In the genomic region with DNA sequence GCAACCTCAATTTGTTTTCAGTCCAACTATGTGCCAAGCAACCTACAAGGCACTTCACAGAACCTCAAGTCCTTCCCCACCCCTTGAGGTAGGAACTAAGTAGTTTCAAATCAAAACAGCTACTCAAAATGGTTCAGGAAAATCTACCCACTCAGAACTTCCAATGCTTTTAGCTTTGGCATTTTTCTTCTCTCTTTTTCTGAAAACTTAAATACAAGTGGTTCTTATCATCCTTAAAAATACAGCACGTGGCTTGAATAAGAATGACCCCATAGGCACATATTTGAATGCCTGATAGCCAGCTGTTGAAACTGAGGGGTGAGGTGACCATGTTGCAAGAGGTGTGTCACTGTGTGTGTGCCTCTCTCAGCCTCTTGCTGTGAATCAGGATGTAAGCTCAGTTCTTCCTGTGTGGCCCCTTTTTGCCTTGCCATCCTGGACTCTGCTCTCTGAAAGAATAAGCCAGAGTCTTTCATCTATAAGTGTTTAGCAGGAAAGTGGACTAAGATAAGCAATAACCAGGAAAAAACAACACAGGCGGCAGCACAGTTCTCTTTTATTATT, we compare ENCODE assay signal across 21 mouse cellular contexts. TPM values are rescaled to one million over a fixed set of nuclear protein-coding genes. Genes with fewer than 3 reads are reported as not detected.
"Had no signal": no experiment of that assay in that cellular context is flagged by ENCODE, and none has a peak within 500 bp of the region (broad histone marks: within the 10 kb centered on the region; RNA-seq: fewer than 3 reads in every experiment).

No protein-coding gene starts in this region.

- H3K36me3 ChIP-seq: stomach, embryonic 15.5 days had no signal

- H3K9me3 ChIP-seq: midbrain, embryonic 10.5 days; midbrain, embryonic 12.5 days; neural tube, embryonic 13.5 days; neural tube, embryonic 15.5 days; stomach, embryonic 15.5 days had no signal

- DNase-seq: lung, adult 18-20 months; lung, embryonic 14.5 days; lung, postnatal 14 days; lung, postnatal 36 days; midbrain, embryonic 14.5 days; retina, postnatal 1 day; right cerebral cortex, adult 18-20 months; thymus, adult 18-20 months; thymus, postnatal 14 days; thymus, postnatal 36 days had no signal

- H3K9ac ChIP-seq: liver, embryonic 14.5 days; lung, embryonic 14.5 days; midbrain, embryonic 12.5 days; neural tube, embryonic 13.5 days; neural tube, embryonic 15.5 days; stomach, embryonic 15.5 days had no signal

- H3K4me2 ChIP-seq: lung, embryonic 14.5 days; midbrain, embryonic 12.5 days; neural tube, embryonic 13.5 days; neural tube, embryonic 15.5 days; stomach, embryonic 15.5 days had no signal

- H3K4me3 ChIP-seq: midbrain, embryonic 10.5 days; midbrain, embryonic 12.5 days; myocyte; neural tube, embryonic 13.5 days; neural tube, embryonic 15.5 days; stomach, embryonic 15.5 days had no signal

- H3K27ac ChIP-seq: liver, embryonic 14.5 days; midbrain, embryonic 10.5 days; midbrain, embryonic 12.5 days; neural tube, embryonic 13.5 days; neural tube, embryonic 15.5 days; stomach, embryonic 15.5 days; stomach, postnatal 0 days had no signal

- H3K4me1 ChIP-seq: midbrain, embryonic 10.5 days; midbrain, embryonic 12.5 days; neural tube, embryonic 13.5 days; neural tube, embryonic 15.5 days; stomach, embryonic 15.5 days had no signal

- H3K27me3 ChIP-seq: midbrain, embryonic 12.5 days; neural tube, embryonic 13.5 days; neural tube, embryonic 15.5 days; stomach, embryonic 15.5 days had no signal

- ATAC-seq: midbrain, embryonic 16.5 days had no signal

RNA-seq across cellular contexts. Expression of gene Adgrf2, which starts 50.5 kb away (rescaled TPM):
- polyA plus RNA-seq: liver, embryonic 14.5 days; liver, embryonic 16.5 days; lung, embryonic 16.5 days; neural tube, embryonic 13.5 days had no signal
